Mouse (Mus musculus) forebrain, embryonic 11.5 days (tissue): ENCODE data around the gene Fosb. TPM values are rescaled to one million over a fixed set of nuclear protein-coding genes. Genes with fewer than 3 reads are reported as not detected.

Experiments
- ATAC-seq: fragments of 200-750 bp; cut with Nextera tagmentation; replicated peaks from 2 replicates; pipeline ENCODE4 v1.8.0; 2017; ENCODE audit warnings: moderate TSS enrichment; ENCODE audit not compliant: low FRiP score
- DNase-seq: peaks from one replicate; pipeline ENCODE4 v3.0.0-alpha.2; 2017; ENCODE audit warnings: low spot score
- H3K27ac ChIP-seq: fragments of 300-500 bp; sonication (generic); 2 replicates; pipeline ENCODE4 v1.5.1; 2014; ENCODE audit warnings: low read depth, low read length
- H3K27me3 ChIP-seq: fragments of 300-500 bp; sonication (generic); 2 replicates; pipeline ENCODE4 v1.6.1; 2014; ENCODE audit warnings: mild to moderate bottlenecking, low read length, mixed read lengths; ENCODE audit not compliant: control insufficient read depth, insufficient read depth
- H3K36me3 ChIP-seq: fragments of 300-500 bp; sonication (generic); 2 replicates; pipeline ENCODE4 v1.6.1; 2014; ENCODE audit warnings: mild to moderate bottlenecking, low read length, moderate library complexity, mixed read lengths; ENCODE audit not compliant: control insufficient read depth, insufficient read depth
- H3K4me1 ChIP-seq: fragments of 300-500 bp; sonication (generic); replicated peaks from 2 replicates; pipeline ENCODE4 v1.6.1; 2014; ENCODE audit warnings: low read length, mixed read lengths; ENCODE audit not compliant: control insufficient read depth, insufficient read depth
- H3K4me2 ChIP-seq: fragments of 300-500 bp; sonication (generic); 2 replicates; pipeline ENCODE4 v1.6.1; 2014; ENCODE audit warnings: low read depth, mild to moderate bottlenecking, low read length, moderate library complexity, mixed read lengths; ENCODE audit not compliant: severe bottlenecking
- H3K4me3 ChIP-seq: fragments of 300-500 bp; sonication (generic); 2 replicates; pipeline ENCODE4 v1.5.1; 2014; ENCODE audit warnings: low read depth, low read length
- H3K9ac ChIP-seq: fragments of 300-500 bp; sonication (generic); 2 replicates; pipeline ENCODE4 v1.6.1; 2014; ENCODE audit warnings: low read length
- H3K9me3 ChIP-seq: fragments of 300-500 bp; sonication (generic); 2 replicates; pipeline ENCODE4 v1.6.1; 2016; ENCODE audit warnings: low read length, mixed read lengths; ENCODE audit not compliant: control insufficient read depth
- WGBS: fragments of 180-500 bp; shearing (Covaris S2); extraction: QIAGEN DNeasy Blood & Tissue Kit; methylation state at CpG from one replicate; pipeline ENCODE4 v1.1.7; 2014; 5-methylcytosine and 5-hydroxymethylcytosine counted together
- polyA plus RNA-seq: library from polyadenylated mRNA; unstranded; fragments of >200 nt; fragmentation: Nextera tagmentation; extraction: Ambion mirVana; gene quantifications from 2 replicates; pipeline ENCODE4 v1.2.1, GENCODE M21; 2014

The Fosb gene
- polyA plus RNA-seq, 1 experiment from 2014 or later, result not detected

- Histone ChIP-seq H3K9ac (no peak overlapping the region), H3K27ac (no peak overlapping the region), H3K9me3 (no peaks in the 10 kb centered on the region), H3K4me2 (peak overlapping the region; percentile 46), H3K4me3 (peak overlapping the region; percentile 22; the same call in 1 of the 2 replicates), H3K36me3 (no peaks in the 10 kb centered on the region), H3K27me3 (peaks cover 45% of the 10 kb centered on the region), H3K4me1 (peaks cover 10% of the 10 kb centered on the region; the same call in 1 of the 2 replicates)
- peak; percentile 56 for DNase-seq
- ATAC-seq, result no peak
- 10% methylated on average over 16 of the region's 16 CpGs for WGBS
Measured at GRCm38 (mm10) chr7:19301461-19302263, 8.2 kb downstream of the Fosb start.

- peak; percentile 82 for ATAC-seq
- Histone ChIP-seq H3K36me3 (no peaks in the 10 kb centered on the region), H3K4me3 (peak overlapping the region; percentile 33), H3K9me3 (no peaks in the 10 kb centered on the region), H3K27ac (no peak overlapping the region), H3K4me1 (peaks cover 10% of the 10 kb centered on the region; the same call in 1 of the 2 replicates), H3K4me2 (peak overlapping the region; percentile 46), H3K9ac (peak overlapping the region; percentile 16; the same call in 1 of the 2 replicates), H3K27me3 (peaks cover 36% of the 10 kb centered on the region)
- under 1% methylated on average over 29 of the region's 29 CpGs for WGBS
- DNase-seq, result peak; percentile 85
Measured at GRCm38 (mm10) chr7:19300501-19301421, 9.1 kb downstream of the Fosb start.

GRCm38 (mm10) chr7:19299194-19299593 is 10.7 kb downstream of the Fosb start:
- Histone ChIP-seq H3K27ac (no peak overlapping the region), H3K36me3 (no peaks in the 10 kb centered on the region), H3K4me3 (no peak overlapping the region), H3K4me1 (peaks cover 6% of the 10 kb centered on the region; the same call in 1 of the 2 replicates), H3K9me3 (no peaks in the 10 kb centered on the region), H3K9ac (no peak overlapping the region), H3K27me3 (peaks cover 22% of the 10 kb centered on the region), H3K4me2 (no peak overlapping the region)
- no peak for ATAC-seq
- WGBS, result 26% methylated on average over 3 of the region's 3 CpGs
- DNase-seq, result peak; percentile 80

GRCm38 (mm10) chr7:19297794-19298193 is 12.1 kb downstream of the Fosb start:
- Histone ChIP-seq H3K27me3 (peaks cover 9% of the 10 kb centered on the region), H3K27ac (no peak overlapping the region), H3K9ac (no peak overlapping the region), H3K9me3 (no peaks in the 10 kb centered on the region), H3K4me3 (no peak overlapping the region), H3K4me2 (no peak overlapping the region), H3K36me3 (no peaks in the 10 kb centered on the region), H3K4me1 (0 out of 2 replicates have a peak, but pooled peaks cover 3% of the 10 kb centered on the region)
- WGBS, result 91% methylated on average over 5 of the region's 5 CpGs
- no peak for DNase-seq
- ATAC-seq, result no peak

- no peak overlapping the region for H3K9ac ChIP-seq
- no peak overlapping the region for H3K4me3 ChIP-seq
- no peaks in the 10 kb centered on the region for H3K9me3 ChIP-seq
- 89% methylated on average over 6 of the region's 6 CpGs for WGBS
- peaks cover 2% of the 10 kb centered on the region for H3K27me3 ChIP-seq
- H3K4me1 ChIP-seq, result 0 out of 2 replicates have a peak, but pooled peaks cover 3% of the 10 kb centered on the region
- DNase-seq (no peak), ATAC-seq (no peak)
- no peak overlapping the region for H3K4me2 ChIP-seq
- no peak overlapping the region for H3K27ac ChIP-seq
- no peaks in the 10 kb centered on the region for H3K36me3 ChIP-seq
Measured at GRCm38 (mm10) chr7:19297034-19297433, 12.8 kb downstream of the Fosb start.

DNA sequence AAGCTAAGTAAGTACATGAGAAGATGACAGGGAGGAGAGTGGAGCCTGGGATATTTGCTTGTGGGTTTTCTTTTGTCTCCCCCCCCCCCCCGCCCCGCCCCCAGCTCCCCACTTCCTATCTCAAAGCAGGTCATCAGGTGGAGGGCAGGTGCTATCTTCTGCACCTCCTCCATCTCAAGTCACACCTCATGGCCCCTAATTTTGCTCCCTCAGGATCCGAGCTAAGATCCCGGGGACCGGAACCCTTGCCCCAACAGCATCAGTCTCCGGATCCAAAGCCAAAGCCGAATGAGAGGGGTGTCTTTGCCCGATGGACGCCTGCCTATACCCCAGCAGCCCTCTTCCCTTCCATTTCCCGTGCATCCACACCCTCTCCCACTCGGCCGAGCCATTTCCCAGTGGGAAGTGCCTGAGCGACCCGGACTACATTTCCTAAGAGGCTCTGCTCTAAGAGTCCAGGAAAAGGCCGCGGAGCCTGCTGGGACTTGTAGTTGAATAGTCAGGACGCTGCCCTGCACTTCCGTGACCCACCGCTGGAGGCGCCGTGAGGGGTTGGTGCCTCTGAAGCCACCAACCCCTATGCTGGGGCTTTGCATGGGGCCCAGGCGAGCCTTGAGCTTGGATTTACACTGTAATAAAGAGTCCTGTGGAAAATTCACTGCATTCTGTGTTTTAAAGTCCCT is 14.2 kb downstream of the Fosb start:
- DNase-seq (peak; percentile 97), ATAC-seq (peak; percentile 83)
- Histone ChIP-seq H3K4me2 (peak overlapping the region; percentile 45; the same call in 1 of the 2 replicates), H3K9me3 (no peaks in the 10 kb centered on the region), H3K4me1 (peaks cover 9% of the 10 kb centered on the region), H3K9ac (peak overlapping the region; percentile 20; the same call in 1 of the 2 replicates), H3K27me3 (no peaks in the 10 kb centered on the region), H3K4me3 (peak overlapping the region; percentile 21; the same call in 1 of the 2 replicates), H3K27ac (no peak overlapping the region), H3K36me3 (no peaks in the 10 kb centered on the region)
- WGBS, result 13% methylated on average over 20 of the region's 22 CpGs

GRCm38 (mm10) chr7:19290969-19291596 is 18.8 kb downstream of the Fosb start:
- peak overlapping the region; percentile 28 for H3K9ac ChIP-seq
- H3K4me2 ChIP-seq, result peak overlapping the region; percentile 47
- DNase-seq (peak; percentile 70), ATAC-seq (peak; percentile 52; the same call in 1 of the 2 replicates)
- peak overlapping the region; percentile 12; the same call in 1 of the 2 replicates for H3K4me3 ChIP-seq
- 1% methylated on average over 20 of the region's 20 CpGs for WGBS
- H3K36me3 ChIP-seq, result no peaks in the 10 kb centered on the region; the same call in 1 of the 2 replicates
- no peaks in the 10 kb centered on the region for H3K9me3 ChIP-seq
- no peaks in the 10 kb centered on the region for H3K27me3 ChIP-seq
- H3K27ac ChIP-seq, result peak overlapping the region; percentile 43; the same call in 1 of the 2 replicates
- peaks cover 9% of the 10 kb centered on the region for H3K4me1 ChIP-seq
